Mouse (Mus musculus) megakaryocyte-erythroid progenitor cell, adult 5-6 weeks (primary cell): ENCODE data around the gene Gm8926. TPM values are rescaled to one million over a fixed set of nuclear protein-coding genes. Genes with fewer than 3 reads are reported as not detected.
"Not testable (repeated sequence)": the region's sequence is repeated elsewhere in the genome, so short reads cannot be mapped to it uniquely, and the experiment has no call there.

Experiments used
- ATAC-seq: replicated peaks from 2 replicates; pipeline ENCODE4 v1.8.0; 2016; ENCODE audit warnings: mild to moderate bottlenecking, inconsistent platforms; ENCODE audit not compliant: severe bottlenecking, poor library complexity, low FRiP score, low TSS enrichment
- total RNA-seq, 2 experiments: library from RNA; stranded (forward) in 1 of 2; stranded (reverse) in 1 of 2; fragments of 200-1000, 215-1000 nt in 1 of 2; fragments of >200 nt in 1 of 2; fragmentation: Nextera tagmentation in 1 of 2; gene quantifications; 2 replicates each; pipeline ENCODE4 v1.2.3; 2014 to 2017

Gene Gm8926
- not detected in 2 replicates for total RNA-seq (2014; fragmentation: Nextera tagmentation)
- not detected in 2 replicates for total RNA-seq (2017)

- not testable (repeated sequence) for ATAC-seq
Measured at GRCm38 (mm10) chr5:11770248-11770647, at the start of gene Gm8926. Gm8926 (plus strand) TSS chr5:11770548.

Other genes with a start within 250 kb of the Gm8926 start
- gene Gm6460, start 175.6 kb upstream of the Gm8926 start, total RNA-seq (2014; fragmentation: Nextera tagmentation) = not detected in 2 replicates
- gene Gm6460, start 175.6 kb upstream of the Gm8926 start, total RNA-seq (2017) = 5.0 TPM in 1 of 2 replicates, not detected in the other
- gene Gm8922, start 88.6 kb upstream of the Gm8926 start, total RNA-seq (2014; fragmentation: Nextera tagmentation) = not detected in 2 replicates
- not detected in 2 replicates for gene Gm8922, start 88.6 kb upstream of the Gm8926 start, total RNA-seq (2017)
- gene Gm6465, start 75.0 kb downstream of the Gm8926 start, total RNA-seq (2014; fragmentation: Nextera tagmentation) = not detected in 2 replicates
- not detected in 2 replicates for gene Gm6465, start 75.0 kb downstream of the Gm8926 start, total RNA-seq (2017)
- not detected in 2 replicates for gene 4933402N22Rik, start 147.5 kb downstream of the Gm8926 start, total RNA-seq (2014; fragmentation: Nextera tagmentation)
- gene 4933402N22Rik, start 147.5 kb downstream of the Gm8926 start, total RNA-seq (2017) = not detected in 2 replicates